Mouse (Mus musculus): ENCODE measurements around the gene Evl.

DNA sequence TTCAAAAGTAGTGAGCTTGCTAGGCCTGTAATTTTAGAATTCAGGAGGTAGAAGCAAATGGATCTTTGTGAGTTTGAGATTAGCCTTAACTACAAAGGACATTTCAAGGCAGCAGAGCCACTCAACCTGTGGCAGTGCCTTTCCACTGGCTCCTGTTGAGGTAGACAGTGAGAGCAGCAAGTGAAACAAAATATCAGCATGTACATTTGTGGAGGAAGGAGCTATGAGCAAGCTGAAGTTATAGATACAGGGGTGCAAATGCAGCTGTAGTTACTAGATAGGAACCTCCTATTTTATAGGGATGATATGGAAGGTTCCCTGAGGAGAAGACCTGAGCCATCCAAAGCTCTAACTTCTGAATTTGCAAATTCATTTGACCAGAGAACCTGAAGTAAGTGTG, 78.0 kb downstream of the Evl start:
- TF ChIP-seq POLR2A (IDR thresholded peaks at IDR 0.05; ENCODE audit: insufficient read length, low read depth), result no peak
- no peak for TF ChIP-seq MAX (IDR thresholded peaks at IDR 0.05; ENCODE audit: low read depth)
- TF ChIP-seq MYOG (IDR thresholded peaks at IDR 0.05; ENCODE audit: control insufficient read depth in 1 of 3, insufficient read depth in 1 of 3, insufficient read length in 2 of 3, low read depth in 2 of 3), result no peak
- TF ChIP-seq MYOD1 (IDR thresholded peaks at IDR 0.05; ENCODE audit: control insufficient read depth in 1 of 3, insufficient read length in 2 of 3, low read depth in 2 of 3), result no peak
- no peak for TF ChIP-seq POLR2AphosphoS2 (IDR thresholded peaks at IDR 0.05; ENCODE audit: insufficient read length, low read depth)
- TF ChIP-seq E2F4 (IDR thresholded peaks at IDR 0.05; ENCODE audit: insufficient read depth), result no peak
- no peak for TF ChIP-seq USF1 (IDR thresholded peaks at IDR 0.05; ENCODE audit: low read depth)
- no peak for TF ChIP-seq SRF (IDR thresholded peaks at IDR 0.05; ENCODE audit: control insufficient read depth, insufficient read length, low read depth)
